Mouse (Mus musculus) thymus, postnatal 36 days (tissue): ENCODE measurements around the gene Prok1.

Experiments
- DNase-seq, 2 experiments: peaks; one replicate each; pipeline ENCODE4 v3.0.0; 2022; ENCODE audit warnings: mixed read lengths in 2 of 2

The Prok1 gene

DNA sequence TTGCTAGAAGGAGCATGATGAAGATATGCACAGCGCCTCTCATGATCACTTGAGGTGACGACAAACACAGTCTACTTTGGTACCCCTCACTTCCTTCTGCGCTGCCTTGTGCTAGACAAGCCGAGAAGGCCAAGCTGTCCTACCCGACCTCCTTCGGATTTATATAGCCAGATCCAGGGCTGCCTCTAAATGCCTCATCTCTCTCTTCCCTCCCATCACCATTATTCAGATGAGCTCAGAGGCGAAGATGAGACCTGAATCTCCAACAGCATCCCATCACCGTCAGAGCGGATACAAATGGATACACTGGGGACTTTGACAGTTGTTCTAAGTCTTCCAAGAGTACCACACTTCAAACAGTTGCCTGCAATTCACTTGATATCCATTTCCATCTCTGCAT is at the start of gene Prok1:
Gene Prok1 (minus strand): TSS at position 101 of the 400 bp plus-strand sequence.
- DNase-seq: no peak

DNA sequence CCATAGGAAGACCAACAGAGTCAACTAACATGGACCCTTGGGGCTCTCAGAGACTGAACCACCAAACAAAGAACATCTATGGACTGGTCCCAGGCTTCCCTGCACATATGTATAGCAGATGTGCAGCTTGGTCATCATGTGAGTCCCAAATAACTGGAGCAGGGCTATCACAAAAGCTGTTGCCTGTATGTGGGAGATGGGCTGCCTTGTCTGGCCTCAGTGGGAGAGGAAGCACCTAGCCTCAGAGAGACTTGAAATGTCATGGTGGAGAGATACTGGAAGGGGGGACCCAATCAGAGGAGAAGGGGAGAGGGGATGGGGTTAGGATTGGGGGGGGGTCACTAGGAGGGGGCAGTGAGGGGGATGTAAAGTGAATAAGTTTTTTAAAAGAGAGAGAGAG is 47.8 kb upstream of the Prok1 start:
- DNase-seq: no peak

DNA sequence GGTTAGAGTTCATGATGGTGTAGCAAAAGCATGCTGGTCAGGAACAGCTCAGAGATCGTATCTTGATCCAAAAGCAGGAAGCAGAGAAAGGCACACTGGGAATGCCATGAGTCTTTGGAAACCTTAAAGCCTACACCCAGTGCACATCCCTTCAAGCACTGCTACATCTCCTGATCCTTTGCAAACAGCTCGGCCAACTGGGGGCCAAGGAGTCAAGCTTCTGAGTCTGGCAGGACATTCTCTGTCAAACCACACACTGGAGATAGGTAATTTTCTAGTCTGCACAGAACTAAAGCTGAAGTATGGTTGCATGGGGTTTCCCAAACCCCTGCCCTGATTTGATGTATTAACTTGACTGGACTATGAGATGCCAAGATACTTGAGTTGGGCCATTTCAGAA is 46.6 kb upstream of the Prok1 start:
- DNase-seq: no peak

DNA sequence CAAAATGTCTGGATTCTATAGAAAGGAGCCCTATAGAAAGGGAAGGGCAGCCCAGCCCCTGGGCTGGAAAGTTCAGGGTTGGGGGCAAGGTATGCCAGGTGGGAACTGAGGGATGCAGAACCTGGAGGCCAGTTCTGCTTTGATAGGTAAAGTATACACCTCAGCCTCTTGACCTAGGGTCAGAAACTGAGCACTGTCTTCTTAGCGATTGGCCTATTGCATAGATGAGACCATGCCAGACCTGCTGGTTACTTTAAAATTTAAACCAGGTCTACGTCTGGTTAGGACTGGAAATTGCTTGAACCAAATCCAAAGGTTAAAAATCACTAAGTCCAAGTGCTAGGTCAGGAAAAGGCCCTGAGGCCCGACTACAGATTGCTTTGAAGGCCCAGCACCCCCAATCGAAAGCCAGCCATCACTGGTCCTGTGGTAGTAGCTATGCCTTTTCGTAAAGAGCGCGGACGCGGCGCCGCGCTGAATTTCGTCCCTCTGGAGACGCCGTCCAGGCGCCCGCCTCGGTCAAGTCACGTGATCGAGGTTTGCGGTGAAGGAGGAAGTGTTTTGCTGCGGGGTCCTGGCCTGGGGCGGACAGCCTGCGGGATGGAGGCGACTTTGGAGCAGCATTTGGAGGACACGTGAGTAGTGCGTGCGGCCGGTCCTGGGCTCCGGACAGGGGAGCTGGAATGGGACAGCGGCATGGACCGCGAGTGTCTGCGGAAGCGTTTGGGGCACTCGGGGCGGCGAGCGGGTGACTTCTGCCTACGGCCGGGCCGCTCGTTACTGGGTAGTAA is 39.2 kb upstream of the Prok1 start, which contains the start of gene Lamtor5:
Gene Lamtor5 (plus strand): TSS at position 380 of the 791 bp plus-strand sequence.
- DNase-seq: peak; percentile 88 to 89

DNA sequence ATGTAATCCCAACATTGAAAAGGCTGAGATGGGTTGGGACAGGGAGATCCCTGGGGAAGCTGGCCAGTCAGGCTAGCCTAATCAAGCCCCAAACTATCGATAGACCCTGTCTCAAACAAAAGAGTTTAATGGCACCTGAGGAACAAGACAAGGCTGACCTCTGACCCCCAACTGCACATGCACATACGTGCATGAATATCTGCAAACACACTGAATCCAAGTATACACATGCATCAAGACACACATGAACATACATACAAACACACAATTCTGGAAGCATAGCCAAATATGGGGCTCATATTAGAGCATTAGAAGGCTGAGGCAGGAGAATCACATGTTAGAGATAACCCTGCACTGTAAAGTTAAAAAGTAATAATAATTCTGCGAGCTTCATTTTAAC is 37.1 kb upstream of the Prok1 start:
- DNase-seq: no peak

DNA sequence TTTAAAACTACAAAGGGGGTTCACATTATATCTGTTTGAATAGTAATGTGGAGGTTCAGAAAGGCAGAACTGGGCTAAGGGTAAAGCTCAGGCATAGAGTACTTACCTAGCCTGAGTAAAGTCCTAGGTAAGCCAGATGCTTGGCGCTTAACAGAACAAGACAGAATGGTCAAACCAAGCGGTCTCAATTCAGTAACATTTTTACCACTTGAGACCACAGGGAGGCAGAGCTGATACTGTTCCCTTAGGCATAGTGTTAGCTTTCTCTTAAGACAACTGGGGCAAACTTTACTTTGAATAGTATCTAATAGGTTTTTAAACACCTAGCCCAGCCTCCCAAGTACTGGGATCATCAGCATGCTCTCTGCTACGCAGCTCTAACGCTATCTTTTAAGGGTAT is 36.5 kb upstream of the Prok1 start:
- DNase-seq: no peak

DNA sequence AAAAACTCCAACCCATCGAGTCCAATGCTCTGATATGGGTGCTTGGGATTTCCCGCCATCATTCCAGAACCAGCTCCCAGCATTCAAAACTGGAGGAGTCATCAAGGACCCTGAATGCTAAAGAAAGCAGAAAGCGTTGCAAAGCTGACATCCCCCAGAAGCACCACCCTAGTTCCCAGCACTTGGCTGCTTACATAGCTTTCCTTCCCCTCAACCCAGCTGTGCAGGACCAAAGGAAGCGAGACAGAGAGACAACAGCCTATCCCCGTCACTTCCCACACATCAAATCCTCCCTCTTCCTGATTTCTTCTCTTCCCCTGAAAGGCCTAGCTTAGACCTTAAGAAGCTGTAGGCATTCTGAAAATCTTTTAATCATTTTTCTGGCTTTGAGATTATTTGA is 35.8 kb upstream of the Prok1 start:
- no peak for DNase-seq

DNA sequence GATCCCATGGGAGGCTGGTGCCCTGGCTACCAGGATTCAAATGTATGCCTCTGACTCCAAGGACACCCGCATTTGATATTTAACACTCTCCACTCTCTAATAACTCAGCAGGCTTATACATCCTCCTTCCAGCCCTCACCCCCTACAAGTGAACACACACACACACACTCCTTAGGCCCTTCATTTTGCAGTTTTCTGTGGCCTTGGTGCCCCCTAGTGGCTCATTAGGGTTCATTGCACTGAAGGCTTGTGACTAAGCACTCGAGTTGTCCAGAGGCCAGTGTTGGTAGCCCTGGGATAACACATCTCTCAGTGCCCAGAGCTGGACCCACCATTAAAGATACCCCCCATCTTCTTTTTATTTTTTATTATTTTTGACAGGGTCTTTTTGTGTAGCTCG is 34.3 kb upstream of the Prok1 start:
- peak; percentile 38 to 48 for DNase-seq

DNA sequence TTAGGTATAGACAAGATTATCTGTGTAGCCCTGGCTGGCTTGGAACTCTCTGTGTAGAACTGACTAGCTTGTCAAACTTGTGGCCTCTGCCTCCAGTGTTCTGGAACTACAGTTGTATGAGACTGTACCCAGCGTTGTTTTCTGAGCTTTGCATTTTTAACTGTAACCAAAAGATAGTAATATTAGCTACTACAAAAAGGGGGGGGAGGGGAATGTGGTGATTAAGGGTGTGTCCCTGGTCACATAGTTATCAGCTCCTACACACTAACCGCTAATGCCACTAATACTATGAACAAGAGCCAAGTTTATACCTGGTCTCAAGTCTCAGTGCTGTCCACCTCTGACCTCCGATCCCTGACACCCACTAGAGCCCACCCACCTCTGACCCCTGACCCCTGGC is 32.9 kb upstream of the Prok1 start:
- no peak for DNase-seq

DNA sequence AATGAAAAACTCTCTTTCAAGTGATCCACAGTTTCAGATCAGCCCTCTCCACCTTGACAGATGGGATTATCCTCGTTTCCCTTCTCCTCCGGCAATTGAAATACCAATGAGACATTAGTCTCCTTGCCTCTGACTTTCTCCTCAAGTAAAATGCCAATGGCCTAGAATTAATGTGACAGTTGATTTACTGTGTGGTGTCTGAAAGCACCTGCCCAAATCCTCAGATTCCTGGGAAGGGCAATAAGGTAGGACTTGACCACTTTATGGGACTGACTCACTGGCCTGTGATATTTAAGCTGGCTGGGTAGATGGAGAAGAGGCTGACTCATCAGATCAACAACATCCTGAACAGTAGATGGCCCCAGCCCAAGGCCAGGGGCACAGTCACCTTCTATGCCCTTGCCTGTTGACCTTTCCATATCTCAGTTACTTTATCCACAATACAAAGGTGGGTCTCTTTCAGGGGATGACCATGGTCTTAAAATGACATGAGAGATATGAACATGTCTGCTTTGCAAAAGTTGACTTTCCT is 27.4 kb upstream of the Prok1 start:
- DNase-seq: no peak

DNA sequence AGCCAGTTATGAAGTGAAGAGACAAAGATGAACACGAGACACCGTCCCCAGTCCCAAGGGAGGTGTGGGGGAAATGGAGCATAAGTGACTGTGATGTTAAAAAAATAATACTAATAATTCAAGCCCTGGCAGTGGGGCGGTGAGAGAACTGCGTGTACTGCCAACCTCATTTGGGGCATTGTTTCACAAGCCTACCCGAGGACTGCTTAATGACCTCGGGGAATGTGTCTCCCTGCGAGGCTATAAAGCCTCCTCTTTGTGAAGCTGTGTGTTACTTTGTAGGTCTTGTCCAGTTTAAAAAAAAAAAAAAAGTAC is 22.3 kb upstream of the Prok1 start:
- no peak for DNase-seq

DNA sequence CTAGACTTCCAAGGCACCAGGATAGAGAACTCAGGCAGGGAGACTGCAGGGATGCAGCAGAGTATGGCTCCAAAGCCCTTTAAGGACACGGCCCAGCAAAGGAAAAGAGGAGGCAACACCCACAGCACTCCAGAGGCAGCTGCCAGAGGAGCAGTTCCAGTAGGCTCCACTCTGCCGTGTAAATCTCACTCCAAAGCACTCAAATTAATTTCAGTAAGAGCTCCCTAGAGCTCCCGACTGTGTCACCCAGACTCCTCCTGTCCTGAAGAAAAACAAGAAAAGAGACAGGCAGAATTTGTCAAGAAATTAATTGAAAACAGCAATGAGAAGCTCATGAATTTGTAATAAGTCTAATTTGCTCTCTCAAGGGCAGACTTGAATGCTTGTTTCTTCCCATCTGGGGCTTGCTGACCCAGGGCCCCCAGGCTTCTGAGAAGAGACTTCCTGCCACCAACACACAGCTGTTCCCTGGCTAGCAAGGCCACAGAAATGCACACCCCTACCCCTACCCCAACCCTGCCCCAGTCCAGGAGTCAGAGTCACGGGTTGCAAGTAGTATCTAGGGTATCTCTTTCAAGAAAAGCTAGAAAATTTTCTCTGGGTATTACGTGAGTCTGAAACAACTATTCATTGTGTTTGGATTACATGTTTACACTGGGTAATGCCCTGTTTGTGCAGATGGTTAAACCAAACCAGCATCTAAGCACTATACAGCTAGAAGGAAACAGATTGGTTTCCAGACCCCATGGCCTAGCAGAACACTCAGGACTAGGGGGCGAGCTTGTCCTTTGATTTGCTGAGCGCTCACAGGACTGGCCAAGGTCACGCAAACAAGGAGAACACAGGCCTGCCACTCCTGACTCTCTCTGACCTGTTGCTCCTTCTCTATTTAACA is 21.7 kb upstream of the Prok1 start:
- DNase-seq: peak; percentile 12 to 30

DNA sequence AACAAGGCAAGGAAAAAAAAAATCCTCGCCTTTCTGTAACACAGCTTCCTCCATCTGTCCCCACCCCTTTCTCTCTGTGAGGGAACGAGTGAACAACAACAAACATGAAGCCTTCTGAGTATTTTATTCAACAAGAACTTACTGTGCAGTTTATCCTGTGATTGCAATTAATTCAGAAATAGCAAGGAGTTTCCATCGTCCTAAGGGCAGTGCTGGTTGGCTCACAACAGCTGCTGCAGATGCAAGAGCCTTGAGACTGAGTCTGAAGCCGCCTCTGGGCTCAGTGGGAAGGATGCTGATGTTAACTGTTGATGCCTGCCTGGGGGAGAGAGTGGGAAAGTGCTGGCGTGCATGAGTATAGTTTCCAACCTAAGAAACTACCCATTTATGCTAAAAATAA is 18.4 kb upstream of the Prok1 start:
- DNase-seq: no peak

DNA sequence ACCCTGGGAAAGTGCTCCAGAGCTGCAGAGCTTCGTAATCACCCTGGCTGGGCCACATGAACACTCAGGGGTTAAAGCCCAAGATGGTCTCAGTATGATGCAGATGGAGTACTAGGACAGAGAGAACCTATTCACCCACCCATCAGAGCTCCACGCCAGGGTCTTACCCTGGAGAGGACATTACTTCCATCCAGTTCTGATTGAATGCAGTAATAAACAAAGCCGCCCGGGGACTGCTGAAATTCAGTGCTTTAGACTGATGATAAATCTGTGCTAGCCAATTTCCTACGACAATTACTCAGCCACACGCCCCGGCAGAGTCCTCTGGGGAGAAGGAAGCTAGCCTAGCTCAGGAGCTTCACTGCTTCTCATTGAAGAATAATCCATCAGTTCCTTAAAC is 17.2 kb upstream of the Prok1 start:
- DNase-seq: no peak

DNA sequence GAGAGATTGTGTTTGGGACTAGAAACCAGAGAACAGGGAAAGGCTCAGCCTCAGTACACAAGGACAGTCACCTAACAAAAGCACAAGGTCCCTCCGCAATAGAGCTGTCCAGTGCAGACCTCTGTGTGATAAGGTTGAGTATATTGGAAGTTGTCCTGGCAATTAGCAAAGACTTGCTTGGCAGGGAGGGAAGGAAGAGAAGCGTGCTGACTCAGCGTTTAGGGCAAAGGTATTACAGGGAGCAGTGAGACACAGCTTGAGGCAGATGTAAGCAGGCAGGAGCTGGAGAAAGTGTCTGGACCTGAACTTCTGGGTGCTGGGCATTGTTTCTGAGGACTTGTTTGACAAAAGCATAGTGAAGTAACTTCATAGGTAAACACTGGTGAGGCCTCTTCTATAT is 16.5 kb upstream of the Prok1 start:
- no peak for DNase-seq

DNA sequence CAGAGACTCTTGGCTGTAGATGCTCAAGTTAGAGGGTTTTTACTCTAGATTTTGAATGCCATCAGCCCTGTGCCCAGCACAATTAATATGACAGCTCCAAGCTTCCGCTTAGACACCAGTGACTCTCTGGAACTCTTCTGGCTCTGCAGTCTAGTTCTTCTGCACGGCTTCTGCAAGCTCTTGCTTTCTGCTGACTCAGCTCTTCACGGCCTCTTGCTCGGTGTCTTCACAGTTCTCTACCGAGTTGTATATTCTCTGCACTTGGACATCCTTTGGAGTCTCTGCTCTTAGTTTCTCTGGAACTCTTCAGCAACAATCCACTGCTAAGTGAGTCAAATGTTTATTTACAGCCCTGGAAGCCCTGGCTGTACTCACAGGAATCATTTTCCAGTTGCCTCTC is 14.4 kb upstream of the Prok1 start:
- DNase-seq: no peak

DNA sequence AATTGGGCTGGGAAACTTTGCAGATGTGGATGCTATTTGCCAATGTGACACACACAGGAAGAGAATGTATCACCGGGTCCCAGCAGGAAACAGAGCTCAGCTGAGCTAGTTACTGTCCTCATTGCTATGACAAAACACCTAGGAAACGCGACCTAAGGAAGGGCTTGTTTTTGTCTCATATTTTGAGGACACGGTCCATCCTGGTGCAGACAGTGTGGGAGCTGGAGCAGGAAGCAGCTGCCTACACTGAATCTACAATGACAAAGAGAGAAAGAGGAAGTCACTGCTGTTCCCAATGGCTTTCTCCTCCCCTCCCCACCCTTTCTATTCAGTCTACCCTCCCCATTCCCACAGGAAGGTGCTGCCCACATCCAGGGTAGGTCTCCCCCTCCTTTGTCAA is 12.5 kb upstream of the Prok1 start:
- DNase-seq: no peak

DNA sequence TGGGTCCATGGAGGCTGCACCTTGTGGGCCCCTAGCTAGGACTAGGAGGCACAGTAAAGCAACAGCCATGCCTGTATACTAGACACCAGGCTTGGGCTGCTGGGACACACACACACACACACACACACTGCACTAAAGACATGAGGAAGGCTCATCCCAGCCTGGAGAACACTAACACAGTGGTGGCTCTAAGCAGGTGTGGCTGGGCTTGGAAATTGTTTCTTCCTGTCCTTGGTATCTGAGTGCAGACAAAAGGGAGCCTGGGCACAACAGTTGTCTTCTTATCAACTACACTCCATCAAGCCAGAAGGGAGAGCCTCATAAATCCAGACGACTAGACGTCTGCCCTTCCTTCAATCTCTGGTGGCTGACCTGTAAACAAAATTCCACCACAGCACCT is 10.8 kb upstream of the Prok1 start:
- no peak for DNase-seq

DNA sequence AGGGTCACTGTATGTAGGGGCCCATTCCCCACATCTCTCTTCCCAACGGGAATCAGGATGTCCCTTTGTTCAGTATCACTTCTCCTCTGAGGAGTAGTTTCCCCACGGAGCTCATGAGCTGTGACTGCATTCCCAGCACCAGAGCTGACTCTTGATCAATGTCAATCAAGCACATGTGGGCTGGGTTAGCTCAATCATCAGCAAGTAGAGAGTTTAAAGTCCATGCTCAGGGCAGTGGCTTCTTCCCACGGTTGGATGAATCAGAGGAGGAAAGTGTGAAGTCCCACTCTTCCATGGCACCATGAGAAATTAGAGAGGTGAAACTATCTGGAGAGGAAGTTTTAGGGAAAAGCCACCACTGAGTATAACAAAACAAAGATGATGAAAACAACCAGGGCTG is 9.5 kb upstream of the Prok1 start:
- no peak for DNase-seq

DNA sequence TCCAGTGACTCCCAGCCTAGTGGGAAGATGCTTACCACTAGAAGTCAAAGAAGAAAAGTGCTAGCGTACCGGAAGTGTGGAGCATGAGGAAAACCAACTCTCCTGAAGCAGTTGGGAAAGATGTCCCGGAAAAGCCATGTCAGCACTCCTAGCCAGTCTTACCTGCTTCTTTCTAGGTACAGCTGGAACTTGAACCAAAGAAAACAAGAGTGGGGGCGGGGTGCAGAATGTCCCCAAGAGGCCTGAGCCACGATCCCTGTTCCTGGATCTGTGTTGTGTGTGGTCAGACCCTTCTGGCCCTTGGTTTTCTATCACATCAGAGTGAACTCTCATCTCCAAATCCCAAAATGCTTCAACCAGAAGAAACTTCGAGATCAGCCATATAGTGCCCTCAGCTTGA is 7.4 kb upstream of the Prok1 start:
- no peak for DNase-seq

DNA sequence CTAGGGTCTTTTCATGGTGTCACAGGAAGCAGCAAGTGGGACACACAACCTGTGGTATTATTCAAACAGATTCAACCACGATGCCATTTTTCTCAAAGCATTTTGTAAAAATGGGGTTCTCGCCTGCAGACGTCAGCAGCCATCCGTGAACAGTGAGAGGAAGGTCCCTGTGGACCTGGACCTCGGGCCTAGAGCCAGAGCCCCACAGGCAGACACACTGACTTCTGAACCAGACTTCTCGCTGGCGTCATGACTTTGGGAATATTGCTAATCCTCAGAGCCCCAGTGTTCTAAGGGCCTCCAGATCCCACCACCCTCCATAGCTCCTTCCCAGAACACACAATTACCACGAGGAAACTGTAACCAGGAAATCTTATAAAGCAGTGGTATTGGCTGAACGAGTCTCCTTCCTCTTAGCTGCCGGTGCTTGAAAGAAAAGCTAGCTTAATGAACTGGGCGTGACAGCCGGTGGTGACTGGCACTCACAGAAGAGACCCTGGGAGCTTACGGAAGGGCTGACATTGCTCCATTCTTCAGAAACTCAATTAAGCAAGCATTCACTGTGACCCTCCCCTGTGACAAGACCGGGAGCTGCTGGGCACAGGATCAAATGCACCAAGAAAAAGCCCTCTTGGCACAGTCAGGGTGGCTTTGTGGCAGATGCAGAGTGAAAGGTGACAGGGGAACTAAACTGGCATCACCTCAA is 2.0 kb upstream of the Prok1 start:
- no peak for DNase-seq

DNA sequence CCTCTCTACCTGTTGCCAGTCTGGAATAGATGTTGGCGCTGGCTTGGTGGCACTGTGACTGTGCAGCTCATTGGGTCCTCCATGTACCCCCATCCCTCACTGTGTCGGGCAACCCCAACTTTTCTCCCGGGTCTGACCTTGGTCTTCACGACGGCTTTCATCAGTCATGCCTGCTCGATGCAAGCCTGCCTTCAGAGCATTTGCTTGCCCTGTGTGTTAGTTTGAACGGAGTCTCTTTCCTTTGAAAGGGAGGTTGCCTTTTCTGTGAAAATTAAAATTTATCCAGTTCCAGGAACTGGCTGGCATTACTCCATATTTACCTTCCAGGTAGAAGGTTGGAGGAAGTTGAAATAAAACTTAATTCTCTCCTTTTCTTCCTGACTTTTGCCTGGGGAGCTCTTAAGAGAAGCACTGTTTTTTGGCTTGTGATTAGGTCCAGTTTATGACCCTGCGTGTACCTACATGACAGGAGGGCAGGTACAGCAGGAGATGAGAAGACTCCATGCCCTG is 981 bp downstream of the Prok1 start:
- no peak for DNase-seq

DNA sequence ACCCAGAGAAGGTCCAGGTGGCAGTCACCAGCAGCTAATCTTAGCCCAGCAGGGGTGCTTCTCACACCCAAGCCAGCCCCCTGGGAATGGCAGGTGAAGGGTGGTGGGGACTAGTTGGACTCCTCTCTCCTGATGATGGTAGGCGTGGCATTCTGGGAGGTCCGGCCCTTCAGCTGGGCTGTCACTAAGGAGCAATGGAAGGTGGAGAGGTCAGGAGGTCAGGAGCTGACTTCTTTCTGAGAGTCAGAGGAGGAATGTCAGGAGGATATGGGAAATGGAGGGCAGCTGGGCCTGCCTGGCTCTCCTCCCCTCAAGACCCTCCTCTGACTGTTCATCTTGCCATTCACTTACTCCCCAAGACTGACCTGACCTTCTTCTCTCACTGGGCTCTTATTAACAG is 1.5 kb downstream of the Prok1 start:
- DNase-seq: no peak
